Mouse (Mus musculus): ENCODE measurements around the gene Ncor2. TPM values are rescaled to one million over a fixed set of nuclear protein-coding genes. Genes with fewer than 3 reads are reported as not detected.

Ncor2 gene
- polyA plus RNA-seq, 1 experiment from 2014 or later, result 14.9 TPM

DNA sequence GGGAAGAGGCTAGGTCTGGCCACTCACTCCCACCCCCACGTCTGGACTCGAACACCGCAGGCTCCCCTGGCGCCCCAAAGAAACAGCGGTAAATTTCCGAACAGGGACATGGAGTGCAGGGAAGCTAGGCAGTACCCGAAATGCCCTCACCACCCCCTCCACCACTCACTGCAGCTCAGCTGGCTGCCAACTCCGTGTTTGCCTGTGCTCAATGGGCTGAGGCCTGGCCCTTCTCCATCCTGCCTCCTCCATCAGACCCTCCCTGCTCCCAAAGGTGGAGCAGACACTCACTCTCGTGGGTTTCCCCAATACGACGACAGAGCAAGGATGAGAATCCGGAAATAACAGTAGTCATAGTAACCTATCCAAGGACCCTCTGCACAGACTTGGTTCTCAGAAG, 2.2 kb downstream of the Ncor2 start:
- Histone ChIP-seq H3K36me3 (no peaks in the 10 kb centered on the region), H3K9ac (peak overlapping the region; percentile 92), H3K4me1 (replicated peaks) (peaks cover 67% of the 10 kb centered on the region), H3K27ac (peak overlapping the region; percentile 96), H3K9me3 (replicated peaks) (no peaks in the 10 kb centered on the region), H3K4me3 (peak overlapping the region; percentile 62), H3K27me3 (no peaks in the 10 kb centered on the region), H3K4me2 (peak overlapping the region; percentile 93)
- ATAC-seq (replicated peaks; ENCODE audit: insufficient number of reproducible peaks, insufficient read depth, low FRiP score, low read depth), result no peak
- 29% methylated on average over 12 of the region's 12 CpGs for WGBS

DNA sequence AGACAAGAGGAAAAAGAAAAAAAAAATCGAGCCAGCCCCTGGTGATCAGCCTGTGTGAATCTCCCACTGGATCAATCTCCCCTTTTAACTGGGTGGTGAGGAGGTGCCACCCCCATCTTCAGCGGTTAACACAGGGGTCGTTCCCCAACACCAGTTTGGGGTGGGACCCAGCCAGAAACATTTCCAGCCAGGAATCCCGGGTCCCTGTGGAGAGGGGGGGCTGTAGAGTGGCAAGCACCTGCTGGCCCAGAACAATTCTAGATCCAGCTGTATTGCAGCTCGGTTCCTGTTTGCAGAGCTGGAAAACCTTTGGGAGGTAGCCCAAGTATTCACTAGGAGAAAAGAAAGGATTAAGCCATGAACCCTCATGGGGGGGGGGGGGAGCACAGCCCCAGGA, 2.7 kb downstream of the Ncor2 start:
- Histone ChIP-seq H3K4me1 (replicated peaks) (peaks cover 72% of the 10 kb centered on the region), H3K4me3 (no peak overlapping the region; the same call in 1 of the 2 replicates), H3K9me3 (replicated peaks) (no peaks in the 10 kb centered on the region), H3K27ac (no peak overlapping the region), H3K9ac (no peak overlapping the region), H3K27me3 (no peaks in the 10 kb centered on the region), H3K36me3 (no peaks in the 10 kb centered on the region), H3K4me2 (peak overlapping the region; percentile 93)
- ATAC-seq (replicated peaks; ENCODE audit: insufficient number of reproducible peaks, insufficient read depth, low FRiP score, low read depth), result no peak
- 53% methylated on average over 5 of the region's 5 CpGs for WGBS

DNA sequence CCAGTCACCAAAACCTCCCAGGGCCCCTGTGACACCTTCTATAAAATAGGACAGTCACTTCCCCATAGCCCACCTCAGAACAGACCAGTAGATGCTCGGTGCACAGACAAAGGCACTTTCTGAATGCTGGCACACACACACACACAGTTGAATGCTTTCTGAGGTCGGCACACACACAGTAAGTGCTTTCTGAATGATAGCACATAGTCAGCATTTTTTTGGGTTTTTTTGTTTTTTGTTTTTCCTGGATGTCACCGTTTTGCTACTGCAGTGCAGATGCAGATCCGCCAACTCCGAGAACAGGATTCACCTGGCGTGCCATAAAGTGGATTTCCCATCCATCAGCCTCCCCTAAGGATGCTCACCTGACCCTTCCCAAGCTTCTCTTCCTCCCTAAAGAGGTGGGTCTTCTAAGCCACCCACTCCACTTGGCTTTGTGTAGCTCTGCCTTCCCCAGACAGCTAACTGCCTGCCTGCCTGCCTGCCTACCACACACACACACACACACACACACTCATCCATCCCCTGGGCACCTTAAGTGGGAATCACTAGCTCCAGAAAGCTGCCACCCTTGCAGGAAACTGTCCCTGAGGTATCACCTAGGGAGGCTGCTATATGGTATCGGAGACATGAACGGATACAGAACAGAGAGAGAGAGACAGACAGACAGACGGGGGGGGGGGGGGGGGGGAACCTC, 3.2 kb downstream of the Ncor2 start:
- no peak overlapping the region for H3K4me3 ChIP-seq
- H3K9ac ChIP-seq, result no peak overlapping the region
- H3K9me3 ChIP-seq (replicated peaks), result no peaks in the 10 kb centered on the region
- H3K4me1 ChIP-seq (replicated peaks), result peaks cover 77% of the 10 kb centered on the region
- H3K27me3 ChIP-seq, result no peaks in the 10 kb centered on the region
- WGBS, result 74% methylated on average over 9 of the region's 9 CpGs
- peak overlapping the region; percentile 38 for H3K4me2 ChIP-seq
- H3K36me3 ChIP-seq, result no peaks in the 10 kb centered on the region
- no peak for ATAC-seq (replicated peaks; ENCODE audit: insufficient number of reproducible peaks, insufficient read depth, low FRiP score, low read depth)
- peak overlapping the region; percentile 72 for H3K27ac ChIP-seq

DNA sequence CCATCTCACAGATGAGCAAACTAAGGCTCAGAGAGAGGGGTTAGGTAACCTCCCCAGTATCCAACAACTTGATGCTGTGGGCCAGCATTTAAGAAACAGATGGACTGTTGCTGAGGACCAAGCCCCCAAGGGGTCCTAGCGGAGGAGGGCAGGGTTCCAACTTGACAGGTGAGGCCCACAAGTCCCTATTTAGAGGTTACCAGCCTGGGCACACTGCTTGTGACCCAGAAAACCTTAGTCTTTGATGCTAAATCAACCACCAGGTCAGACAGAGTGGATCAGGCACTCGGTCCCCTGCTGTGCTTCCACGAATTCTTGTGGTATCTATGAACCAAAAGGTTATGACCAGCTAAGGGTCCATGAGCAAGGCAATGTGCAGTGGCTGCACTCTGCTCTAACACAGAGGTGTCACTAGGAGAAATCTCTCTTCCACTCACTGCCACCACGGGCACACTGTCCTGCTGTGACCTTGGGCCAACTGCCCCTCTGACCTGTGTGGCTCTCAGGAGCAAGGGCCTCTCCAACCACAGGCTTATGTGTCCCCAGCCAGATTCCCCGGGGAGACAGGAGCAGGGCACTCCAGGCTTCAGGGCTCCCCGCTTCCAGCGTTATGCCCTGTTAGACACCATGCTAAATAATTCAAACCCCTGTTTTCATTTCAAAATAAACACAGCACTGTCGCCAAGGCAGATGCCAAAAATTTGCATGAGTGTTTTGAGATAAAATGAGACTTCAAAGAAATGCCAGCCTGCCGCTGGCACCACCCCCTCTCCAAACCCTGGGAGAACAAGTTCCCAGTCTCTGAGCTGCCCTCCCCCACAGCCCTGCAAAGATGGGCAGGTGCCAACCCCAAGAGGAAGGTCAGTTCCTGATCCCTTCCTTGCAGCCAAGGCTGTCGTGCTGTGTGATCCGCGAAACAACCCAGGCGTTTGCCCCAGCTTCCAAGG, 4.0 kb downstream of the Ncor2 start:
- Histone ChIP-seq H3K9ac (no peak overlapping the region), H3K4me2 (peak overlapping the region; percentile 38), H3K27me3 (no peaks in the 10 kb centered on the region), H3K4me1 (replicated peaks) (peaks cover 78% of the 10 kb centered on the region), H3K4me3 (no peak overlapping the region), H3K27ac (peak overlapping the region; percentile 72), H3K9me3 (replicated peaks) (no peaks in the 10 kb centered on the region), H3K36me3 (no peaks in the 10 kb centered on the region)
- ATAC-seq (replicated peaks; ENCODE audit: insufficient number of reproducible peaks, insufficient read depth, low FRiP score, low read depth), result no peak
- WGBS, result 41% methylated on average over 13 of the region's 13 CpGs

DNA sequence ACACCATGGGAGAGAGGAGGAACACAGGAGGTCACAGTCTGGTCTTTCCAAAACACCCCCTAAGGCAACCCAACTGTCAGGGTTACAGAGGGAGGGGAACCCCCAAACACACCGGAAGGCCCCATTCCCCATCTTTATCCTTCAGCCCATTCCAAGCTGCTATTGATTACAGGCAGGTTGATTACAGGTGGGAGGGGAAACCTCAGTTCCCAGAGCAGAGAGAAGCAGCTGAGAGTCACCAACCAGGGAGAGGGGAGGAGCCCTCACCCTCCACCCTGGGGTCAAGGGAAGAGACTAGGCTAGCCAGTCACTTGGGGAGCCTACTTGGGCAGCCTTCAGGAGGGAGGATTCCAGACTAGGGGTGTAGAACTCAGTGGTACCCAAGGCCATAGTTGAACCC, 5.2 kb downstream of the Ncor2 start:
- 78% methylated on average over 1 of the region's 1 CpGs for WGBS
- no peak overlapping the region for H3K4me2 ChIP-seq

DNA sequence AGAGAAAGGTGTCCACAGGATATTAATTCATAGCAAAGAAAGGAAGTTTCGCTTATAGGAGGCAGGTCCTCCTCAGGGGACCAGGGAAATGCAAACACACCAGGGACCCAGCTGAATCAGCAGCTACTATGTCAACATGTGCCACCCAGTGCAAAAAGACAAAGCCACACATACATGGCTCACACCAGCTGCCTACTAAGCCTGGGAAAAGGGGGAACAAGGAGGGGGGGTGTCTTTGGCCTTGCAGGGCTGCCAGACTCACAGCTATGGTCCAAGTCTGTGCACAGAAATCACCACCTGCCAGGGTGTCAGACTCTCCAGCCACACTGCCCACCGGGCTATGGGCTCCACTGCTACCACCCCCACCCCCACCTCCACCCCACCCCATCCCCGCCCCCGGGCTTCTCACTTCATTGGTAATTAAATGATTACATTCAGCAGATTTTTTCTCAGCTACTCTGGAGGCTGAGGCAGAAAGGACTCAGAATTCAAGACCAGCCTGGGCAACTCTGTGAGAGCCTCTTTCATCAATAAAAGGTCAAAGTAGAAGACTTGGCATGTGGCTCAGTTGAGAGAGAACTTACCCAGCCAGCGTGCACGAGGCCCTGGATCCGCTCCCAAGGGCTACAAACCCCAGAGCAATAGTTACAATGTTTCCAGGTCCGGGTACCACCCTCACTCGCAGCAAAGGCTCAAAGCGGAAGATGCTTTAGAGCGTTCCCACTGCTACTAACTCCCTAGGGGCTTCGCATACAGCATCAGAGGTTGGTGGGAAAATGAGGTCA, 6.0 kb downstream of the Ncor2 start:
- no peaks in the 10 kb centered on the region for H3K9me3 ChIP-seq (replicated peaks)
- H3K4me3 ChIP-seq, result no peak overlapping the region
- H3K4me2 ChIP-seq, result no peak overlapping the region
- H3K4me1 ChIP-seq (replicated peaks), result peaks cover 85% of the 10 kb centered on the region
- no peaks in the 10 kb centered on the region for H3K27me3 ChIP-seq
- H3K27ac ChIP-seq, result no peak overlapping the region
- no peaks in the 10 kb centered on the region for H3K36me3 ChIP-seq
- ATAC-seq (replicated peaks; ENCODE audit: insufficient number of reproducible peaks, insufficient read depth, low FRiP score, low read depth), result no peak
- H3K9ac ChIP-seq, result no peak overlapping the region
- WGBS, result 64% methylated on average over 12 of the region's 12 CpGs

More for the DNA sequence above, 5.2 kb downstream of the Ncor2 start:
- no peak for ATAC-seq (replicated peaks; ENCODE audit: insufficient number of reproducible peaks, insufficient read depth, low FRiP score, low read depth)
- H3K27ac ChIP-seq, result no peak overlapping the region
- H3K9me3 ChIP-seq (replicated peaks), result no peaks in the 10 kb centered on the region
- H3K36me3 ChIP-seq, result no peaks in the 10 kb centered on the region
- H3K9ac ChIP-seq, result no peak overlapping the region
- H3K27me3 ChIP-seq, result no peaks in the 10 kb centered on the region
- H3K4me1 ChIP-seq (replicated peaks), result peaks cover 78% of the 10 kb centered on the region
- no peak overlapping the region for H3K4me3 ChIP-seq

DNA sequence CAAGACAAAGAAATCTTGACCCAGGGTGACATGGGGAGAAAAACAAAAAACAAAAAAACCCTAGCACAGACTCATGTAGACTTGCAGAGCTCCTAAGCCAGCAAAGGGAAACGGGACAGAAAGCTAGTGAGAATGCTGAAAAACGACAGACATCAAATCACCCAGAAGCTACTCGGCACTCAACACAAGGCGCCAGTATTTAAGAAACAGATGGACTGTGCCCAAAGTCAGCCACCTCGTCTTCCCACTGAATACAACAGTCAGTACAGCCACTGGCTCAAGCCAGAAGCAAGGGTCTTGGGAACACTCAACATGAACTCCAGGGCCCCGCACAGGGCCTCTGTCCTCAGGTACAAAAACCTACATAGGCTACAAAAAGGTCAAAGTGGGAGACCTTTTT, 7.8 kb downstream of the Ncor2 start:
- H3K4me2 ChIP-seq, result no peak overlapping the region
- ATAC-seq (replicated peaks; ENCODE audit: insufficient number of reproducible peaks, insufficient read depth, low FRiP score, low read depth), result no peak
- no peaks in the 10 kb centered on the region for H3K9me3 ChIP-seq (replicated peaks)
- no peak overlapping the region for H3K9ac ChIP-seq
- 56% methylated on average over 6 of the region's 6 CpGs for WGBS
- H3K4me3 ChIP-seq, result no peak overlapping the region
- H3K27me3 ChIP-seq, result no peaks in the 10 kb centered on the region
- peaks cover 90% of the 10 kb centered on the region for H3K4me1 ChIP-seq (replicated peaks)
- no peak overlapping the region for H3K27ac ChIP-seq
- H3K36me3 ChIP-seq, result no peaks in the 10 kb centered on the region

DNA sequence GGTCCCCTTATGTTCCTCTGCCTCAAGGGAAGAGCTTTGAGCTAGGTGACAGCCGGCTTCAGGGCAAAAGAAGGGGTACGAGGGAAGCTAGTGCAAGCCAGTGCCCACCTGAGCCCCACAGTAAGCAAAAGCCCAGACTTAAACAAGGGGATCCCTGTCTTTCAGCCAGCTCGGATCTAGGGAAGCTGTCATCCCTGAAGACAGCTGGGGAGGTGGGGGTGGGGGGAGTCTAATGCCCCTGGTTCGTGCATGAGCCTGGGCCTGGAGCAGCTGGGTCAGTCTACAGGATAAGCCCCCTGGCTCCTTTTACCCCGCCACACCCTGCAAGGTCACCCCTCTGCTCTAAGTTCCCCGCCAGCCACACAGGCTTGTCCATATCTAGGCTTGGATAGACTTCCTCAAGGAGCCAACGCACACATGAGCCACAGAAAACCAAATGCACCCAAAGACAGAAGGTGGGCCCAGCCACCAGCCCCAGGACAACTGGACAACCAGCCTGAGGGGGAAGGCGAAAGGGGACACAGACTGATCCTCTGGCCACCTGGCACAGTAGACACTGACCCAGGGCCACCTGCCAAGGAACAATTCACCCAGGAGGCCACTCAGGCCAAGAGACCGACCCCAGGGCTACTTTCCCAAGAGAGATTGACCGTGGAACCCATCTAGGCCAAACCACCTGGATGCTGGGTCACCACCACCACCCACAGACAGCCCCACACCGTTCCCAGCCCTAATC, 8.7 kb downstream of the Ncor2 start:
- H3K4me1 ChIP-seq (replicated peaks), result peaks cover 90% of the 10 kb centered on the region

DNA sequence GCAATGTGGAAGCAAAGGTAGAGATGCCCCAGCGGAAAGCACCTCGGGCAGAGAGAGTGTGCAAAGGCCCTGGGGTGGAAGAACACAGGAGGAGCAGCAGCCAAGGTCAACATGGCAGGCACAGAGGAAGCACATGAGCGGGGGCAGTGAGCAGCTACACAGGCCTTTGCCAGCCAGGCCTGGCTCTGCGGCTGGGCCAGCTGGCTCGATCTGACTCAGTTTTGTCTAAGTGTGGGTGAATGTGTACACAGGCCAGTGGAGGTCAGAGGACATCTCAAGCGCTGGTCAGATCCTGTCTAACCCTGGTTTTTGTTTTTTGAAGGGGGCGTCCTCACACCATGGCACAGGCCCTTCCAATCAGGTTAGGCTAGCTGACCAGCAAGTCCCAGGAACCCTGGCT, 10.9 kb downstream of the Ncor2 start:
- Histone ChIP-seq H3K27me3 (no peaks in the 10 kb centered on the region), H3K36me3 (no peaks in the 10 kb centered on the region), H3K4me3 (no peak overlapping the region), H3K9ac (no peak overlapping the region), H3K27ac (no peak overlapping the region), H3K4me2 (no peak overlapping the region), H3K4me1 (replicated peaks) (peaks cover 93% of the 10 kb centered on the region), H3K9me3 (replicated peaks) (no peaks in the 10 kb centered on the region)
- 79% methylated on average over 7 of the region's 7 CpGs for WGBS
- ATAC-seq (replicated peaks; ENCODE audit: insufficient number of reproducible peaks, insufficient read depth, low FRiP score, low read depth), result no peak

More for the DNA sequence above, 8.7 kb downstream of the Ncor2 start:
- WGBS, result 76% methylated on average over 11 of the region's 11 CpGs
- no peak for ATAC-seq (replicated peaks; ENCODE audit: insufficient number of reproducible peaks, insufficient read depth, low FRiP score, low read depth)
- no peak overlapping the region for H3K9ac ChIP-seq
- no peaks in the 10 kb centered on the region for H3K36me3 ChIP-seq
- H3K9me3 ChIP-seq (replicated peaks), result no peaks in the 10 kb centered on the region
- no peak overlapping the region for H3K27ac ChIP-seq
- H3K4me3 ChIP-seq, result no peak overlapping the region
- H3K4me2 ChIP-seq, result no peak overlapping the region
- no peaks in the 10 kb centered on the region for H3K27me3 ChIP-seq

DNA sequence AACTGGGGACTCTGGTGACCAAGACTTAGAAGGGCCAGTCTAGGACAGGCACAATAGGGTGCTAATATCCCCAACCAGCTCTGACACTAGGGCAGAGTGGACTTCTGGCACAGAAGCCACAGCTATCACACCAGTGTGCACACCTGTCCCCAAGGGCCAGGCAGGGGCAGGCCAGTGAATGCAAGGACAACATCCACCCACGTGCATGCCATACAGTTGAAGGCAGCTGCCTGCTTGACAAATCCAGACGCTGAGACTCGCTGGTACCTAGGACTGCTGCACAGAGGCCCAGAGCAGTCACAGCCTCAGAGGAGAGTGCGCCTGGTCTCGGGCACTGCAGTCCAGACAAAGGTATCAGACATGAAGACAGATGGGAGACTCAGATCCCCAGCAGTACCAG, 11.5 kb downstream of the Ncor2 start:
- Histone ChIP-seq H3K9me3 (replicated peaks) (no peaks in the 10 kb centered on the region), H3K27me3 (no peaks in the 10 kb centered on the region), H3K36me3 (no peaks in the 10 kb centered on the region), H3K27ac (no peak overlapping the region), H3K4me1 (replicated peaks) (peaks cover 93% of the 10 kb centered on the region), H3K4me2 (no peak overlapping the region), H3K9ac (no peak overlapping the region), H3K4me3 (no peak overlapping the region)
- WGBS, result 56% methylated on average over 5 of the region's 5 CpGs
- ATAC-seq (replicated peaks; ENCODE audit: insufficient number of reproducible peaks, insufficient read depth, low FRiP score, low read depth), result no peak
